In genomic region chr5:135012671-135013441, GRCm38 (mm10) we compare ENCODE assay signal across 8 mouse cellular contexts. TPM values are rescaled to one million over a fixed set of nuclear protein-coding genes. Genes with fewer than 3 reads are reported as not detected.
DNase-seq lines count a peak whose midpoint lies in the region; ATAC-seq and TF ChIP-seq lines count a peak whose summit lies in the region.

No protein-coding gene starts in this region.

- peak overlapping the region; percentile 40; the same call in 1 of the 2 replicates for H3K27ac ChIP-seq in kidney, adult 2 months (ENCODE audit: insufficient read depth, low read depth, low read length)
- no peak overlapping the region for H3K27ac ChIP-seq in liver, embryonic 13.5 days

- H3K9ac ChIP-seq in liver, embryonic 13.5 days = no peak overlapping the region; the same call in 1 of the 2 replicates

- peak; percentile 65 for DNase-seq in 3134 (ENCODE audit: extremely low read depth, insufficient read length, low spot score)
- DNase-seq in MN1 (ENCODE audit: low spot score) = peak; percentile 84
- peak; percentile 85 to 92 for DNase-seq in cerebellum, postnatal 25 days
- DNase-seq in heart, adult 18-20 months = peak; percentile 68 to 89
- peak; percentile 91 for DNase-seq in kidney, adult 2 months
- peak; percentile 73 for DNase-seq in liver, embryonic 13.5 days
- peak; percentile 75 for DNase-seq in ovary, postnatal 36 days (ENCODE audit: low spot score)
- peak; percentile 85 for DNase-seq in thymus, postnatal 25 days

- H3K4me2 ChIP-seq in liver, embryonic 13.5 days = peak overlapping the region; percentile 28

- no peaks in the 10 kb centered on the region for H3K9me3 ChIP-seq in liver, embryonic 13.5 days (replicated peaks)

- peak; percentile 74 for TF ChIP-seq CTCF in kidney, adult 2 months (conservative IDR thresholded peaks at IDR 0.05; ENCODE audit: insufficient read depth, insufficient read length, low read depth, low read length)

- 9% methylated on average over 16 of the region's 16 CpGs for WGBS in kidney, adult 2 months
- WGBS in liver, embryonic 13.5 days (ENCODE audit: insufficient replicate concordance) = 15% methylated on average over 16 of the region's 16 CpGs

- H3K36me3 ChIP-seq in kidney, adult 2 months (ENCODE audit: control insufficient read depth, insufficient read depth, low read length) = no peaks in the 10 kb centered on the region
- H3K36me3 ChIP-seq in liver, embryonic 13.5 days = peaks cover 9% of the 10 kb centered on the region; the same call in 1 of the 2 replicates

- H3K4me3 ChIP-seq in kidney, adult 2 months (ENCODE audit: insufficient read depth, low read depth, low read length) = peak overlapping the region; percentile 9; the same call in 1 of the 2 replicates
- H3K4me3 ChIP-seq in liver, embryonic 13.5 days (replicated peaks) = 0 out of 2 replicates have a peak overlapping the region, but pooled peaks have one; percentile 6

- peaks cover 9% of the 10 kb centered on the region; the same call in 1 of the 2 replicates for H3K4me1 ChIP-seq in kidney, adult 2 months (ENCODE audit: control insufficient read depth, insufficient read depth, low read length)
- H3K4me1 ChIP-seq in liver, embryonic 13.5 days (replicated peaks) = peaks cover 55% of the 10 kb centered on the region

- H3K27me3 ChIP-seq in kidney, adult 2 months (replicated peaks; ENCODE audit: control insufficient read depth, insufficient read depth, low read length) = no peaks in the 10 kb centered on the region
- H3K27me3 ChIP-seq in liver, embryonic 13.5 days = no peaks in the 10 kb centered on the region

- TF ChIP-seq POLR2A in kidney, adult 2 months (IDR thresholded peaks at IDR 0.05; ENCODE audit: low read depth, low read length) = no peak

- no peak for ATAC-seq in liver, embryonic 13.5 days (ENCODE audit: low read depth)

RNA-seq across cellular contexts. Expression of gene Abhd11, which starts 3.9 kb away (rescaled TPM):
- total RNA-seq in heart, adult 18-20 months (2021) = 10 to 100 TPM; 67.1 to 69.4 TPM
- polyA plus RNA-seq in kidney, adult 2 months (2012; rRNA removed) = 111 and 121 TPM in 2 replicates
- polyA plus RNA-seq in liver, embryonic 13.5 days (2015; fragmentation: Nextera tagmentation; extraction: Ambion mirVana) = 37.0 and 37.3 TPM in 2 replicates

RNA-seq across cellular contexts. Expression of gene Stx1a, which starts 10.4 kb away (rescaled TPM):
- total RNA-seq in heart, adult 18-20 months (2021) = 1 to 10 TPM; 1.0 to 1.5 TPM
- polyA plus RNA-seq in kidney, adult 2 months (2012; rRNA removed) = 3.9 and 4.1 TPM in 2 replicates
- polyA plus RNA-seq in liver, embryonic 13.5 days (2015; fragmentation: Nextera tagmentation; extraction: Ambion mirVana) = 1.3 and 1.5 TPM in 2 replicates

RNA-seq across cellular contexts. Expression of gene Cldn3, which starts 26.8 kb away (rescaled TPM):
- 1 to 10 TPM in 1 of 2 experiments, under 1 TPM in 1; 0.20 to 1.8 TPM for total RNA-seq in heart, adult 18-20 months (2021)
- polyA plus RNA-seq in kidney, adult 2 months (2012; rRNA removed) = 26.7 and 36.7 TPM in 2 replicates
- polyA plus RNA-seq in liver, embryonic 13.5 days (2015; fragmentation: Nextera tagmentation; extraction: Ambion mirVana) = 0.38 and 0.74 TPM in 2 replicates

RNA-seq across cellular contexts. Expression of gene Dnajc30, which starts 51.1 kb away (rescaled TPM):
- 10 to 100 TPM; 38.4 to 44.3 TPM for total RNA-seq in heart, adult 18-20 months (2021)
- 47.3 and 63.3 TPM in 2 replicates for polyA plus RNA-seq in kidney, adult 2 months (2012; rRNA removed)
- 15.2 and 16.5 TPM in 2 replicates for polyA plus RNA-seq in liver, embryonic 13.5 days (2015; fragmentation: Nextera tagmentation; extraction: Ambion mirVana)

RNA-seq across cellular contexts. Expression of gene Bud23, which starts 51.9 kb away (rescaled TPM):
- total RNA-seq in heart, adult 18-20 months (2021) = 10 to 100 TPM; 22.5 to 25.0 TPM
- polyA plus RNA-seq in kidney, adult 2 months (2012; rRNA removed) = 50.4 and 50.7 TPM in 2 replicates
- polyA plus RNA-seq in liver, embryonic 13.5 days (2015; fragmentation: Nextera tagmentation; extraction: Ambion mirVana) = 82.4 and 92.4 TPM in 2 replicates

Comparison
In these comparisons a context has a peak if more than half of its experiments do, and no peak if none do; other contexts are left out.
1. RNA of gene Cldn3, which starts 26.8 kb away (polyA plus RNA-seq): 26.7 to 36.7 TPM in kidney, adult 2 months; 0.38 to 0.74 TPM in liver, embryonic 13.5 days; every median in the first group is over 10 times any median in the second.
2. Peak in every context shown above with its lines, with median percentiles within 50 percentile points of each other: DNase-seq.